Mouse (Mus musculus) cerebellum, postnatal 14 days (tissue): ENCODE data around the gene Dlk2.

Experiments
- DNase-seq, 2 experiments: peaks; one replicate each; pipeline ENCODE4 v3.0.0; 2021; ENCODE audit warnings: mixed read lengths in 2 of 2

Gene Dlk2

GRCm38 (mm10) chr17:46297364-46298219 is at the start of gene Dlk2:
Gene Dlk2 (plus strand): TSS chr17:46297421.
- DNase-seq, result peak; percentile 31 to 40

DNA sequence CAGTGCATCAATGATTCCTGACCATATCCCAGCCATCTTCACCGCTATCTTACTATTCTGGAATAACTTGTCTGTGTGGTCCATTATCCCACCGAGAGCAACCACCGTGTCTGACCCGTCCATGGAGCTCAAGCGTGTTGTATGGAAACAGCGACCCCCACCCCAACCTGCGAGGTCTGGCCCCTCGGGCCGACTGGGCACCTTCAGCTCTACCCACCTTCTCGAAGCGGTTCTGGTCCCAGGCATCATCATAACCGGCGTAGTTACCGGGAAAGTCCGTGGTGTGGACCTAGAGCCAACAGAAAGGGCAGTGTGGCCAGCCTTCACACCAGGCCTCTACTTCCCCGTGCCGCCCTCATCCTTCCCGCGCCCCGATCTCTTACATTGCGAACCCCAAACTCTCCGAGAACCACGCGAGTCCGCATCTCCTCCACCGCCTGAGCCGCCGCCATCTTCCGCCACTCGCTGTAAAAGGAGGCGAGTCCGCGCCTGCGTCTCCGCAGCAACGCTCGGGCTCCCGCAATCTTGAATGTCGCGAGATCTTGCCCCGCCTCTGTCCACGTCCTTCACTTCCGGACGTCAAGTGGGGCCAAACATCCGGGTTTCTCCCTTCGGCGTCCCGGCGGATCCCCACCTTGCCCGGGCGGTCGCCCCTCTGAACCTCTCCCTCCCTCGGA is 49.6 kb upstream of the Dlk2 start, which contains the start of the genes Polr1c and Yipf3:
Gene Polr1c (minus strand): TSS at position 543 of the 677 bp plus-strand sequence.
Gene Yipf3 (plus strand): TSS at position 569 of the 677 bp plus-strand sequence.
- DNase-seq, result peak; percentile 96 to 97

GRCm38 (mm10) chr17:46248189-46248522 is 49.1 kb upstream of the Dlk2 start:
- no peak for DNase-seq

GRCm38 (mm10) chr17:46251174-46251573 is 46.0 kb upstream of the Dlk2 start:
- peak in 1 of 2 experiments; percentile 32 for DNase-seq

DNA sequence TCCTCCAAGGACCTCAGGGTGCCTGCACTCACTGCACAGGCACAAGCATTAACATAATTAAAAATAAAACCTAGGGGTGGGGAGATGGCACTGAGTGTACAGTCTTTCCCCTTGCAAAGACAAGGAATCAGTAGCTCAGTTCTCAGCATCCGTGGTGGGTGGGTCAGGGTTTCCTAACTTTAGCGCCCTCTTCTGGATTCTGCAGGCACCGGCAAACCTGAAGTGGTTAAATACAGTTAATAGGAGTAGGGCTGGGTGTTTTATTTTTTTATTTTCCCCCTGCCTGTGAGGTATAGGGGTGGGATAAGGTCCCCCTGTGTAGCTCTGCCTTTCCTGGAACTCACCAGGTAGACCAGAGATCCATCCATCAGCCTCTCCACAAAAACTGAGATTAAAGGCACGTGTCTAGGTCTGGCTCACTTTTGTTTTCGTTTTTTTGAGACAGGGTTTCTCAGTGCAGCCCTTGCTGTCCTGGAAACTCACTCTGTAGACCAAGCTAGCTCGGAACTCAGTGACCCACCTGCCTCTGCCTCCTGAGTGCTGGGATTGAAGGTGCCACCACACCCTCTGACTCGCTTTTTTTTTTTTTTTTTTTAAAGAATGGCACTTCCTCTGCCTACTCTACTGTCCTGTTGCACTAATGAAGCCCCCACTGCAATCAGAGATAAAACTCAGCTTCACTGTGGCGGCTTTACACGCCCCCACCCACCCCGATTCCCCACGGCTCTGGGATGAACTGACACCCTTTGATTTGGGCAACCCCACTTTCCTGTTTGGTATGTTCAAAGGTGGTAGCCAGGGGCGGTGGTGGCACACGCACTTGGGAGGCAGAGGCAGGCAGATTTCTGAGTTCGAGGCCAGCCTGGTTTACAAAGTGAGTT is 44.4 kb upstream of the Dlk2 start:
- DNase-seq, result peak; percentile 43 to 69

- DNase-seq, result peak; percentile 96 to 97
These were observed 43.7 kb upstream of the Dlk2 start, which contains the start of gene Lrrc73 for GRCm38 (mm10) chr17:46253452-46254084. Gene Lrrc73 (plus strand): TSS chr17:46253531.

GRCm38 (mm10) chr17:46254106-46254505 is 43.1 kb upstream of the Dlk2 start:
- peak in 1 of 2 experiments; percentile 55 for DNase-seq

DNA sequence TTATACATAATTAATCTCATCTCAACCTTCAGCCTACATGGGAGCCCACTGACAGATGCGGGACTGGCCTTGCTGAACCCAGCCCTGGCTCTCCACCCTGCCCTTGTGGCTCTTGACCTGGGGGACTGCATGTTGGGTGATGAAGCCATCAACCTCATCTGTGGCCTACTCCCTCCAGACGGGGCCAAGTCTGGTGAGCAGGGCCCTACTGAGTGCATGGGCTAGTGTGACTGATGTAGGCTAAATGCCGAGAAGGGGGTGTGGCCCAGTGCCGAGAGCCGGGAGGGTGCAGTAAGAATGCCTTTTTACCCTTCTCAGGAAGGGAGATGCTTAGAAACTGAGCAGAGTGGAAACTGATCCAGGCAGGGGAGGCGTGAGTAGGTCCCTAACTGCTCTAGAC is 42.1 kb upstream of the Dlk2 start:
- DNase-seq, result no peak

DNA sequence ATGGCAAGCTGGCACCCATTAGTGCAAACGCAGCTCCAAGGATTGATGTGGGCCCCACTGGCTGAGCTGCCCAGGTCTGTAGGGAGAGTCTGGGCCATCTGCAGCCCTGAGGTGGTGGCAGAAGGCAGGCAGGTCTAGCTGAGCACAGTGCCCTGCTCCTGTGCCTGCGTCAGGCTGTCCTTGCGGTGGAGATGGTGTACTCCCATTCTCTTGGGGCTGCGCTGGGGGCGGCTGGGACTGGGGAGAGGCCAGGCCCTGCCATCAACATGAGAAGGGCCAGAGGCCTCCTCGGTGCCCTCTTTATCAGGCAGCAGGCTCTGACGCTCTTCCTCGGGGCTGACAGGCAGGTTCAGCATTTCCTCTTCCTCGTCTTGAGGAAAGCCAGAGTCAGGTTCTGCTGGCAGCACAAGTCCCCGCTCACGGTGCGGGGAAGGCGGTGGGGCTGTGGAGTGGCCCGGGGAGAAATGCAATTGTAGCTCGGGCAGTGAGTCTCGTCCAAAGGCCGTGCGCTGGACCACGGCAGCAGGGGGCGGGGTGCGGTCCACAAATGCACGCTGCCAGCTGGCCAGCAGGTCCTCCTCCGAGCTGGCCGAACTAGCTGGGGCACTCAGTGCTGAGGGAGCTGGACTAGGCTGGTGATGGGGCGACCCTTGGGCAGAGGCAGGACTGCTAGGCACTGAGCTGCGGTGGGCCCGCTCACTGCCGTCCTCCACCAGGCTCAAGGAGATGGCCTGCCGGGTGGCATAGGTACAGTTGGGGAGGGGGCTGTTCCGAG is 38.8 kb upstream of the Dlk2 start:
- no peak for DNase-seq

- DNase-seq, result no peak
These were observed 37.5 kb upstream of the Dlk2 start for GRCm38 (mm10) chr17:46259675-46260074.

- DNase-seq, result no peak
These were observed 35.0 kb upstream of the Dlk2 start for GRCm38 (mm10) chr17:46262201-46262694.

- DNase-seq, result no peak
These were observed 31.7 kb upstream of the Dlk2 start for GRCm38 (mm10) chr17:46265502-46265901.

DNA sequence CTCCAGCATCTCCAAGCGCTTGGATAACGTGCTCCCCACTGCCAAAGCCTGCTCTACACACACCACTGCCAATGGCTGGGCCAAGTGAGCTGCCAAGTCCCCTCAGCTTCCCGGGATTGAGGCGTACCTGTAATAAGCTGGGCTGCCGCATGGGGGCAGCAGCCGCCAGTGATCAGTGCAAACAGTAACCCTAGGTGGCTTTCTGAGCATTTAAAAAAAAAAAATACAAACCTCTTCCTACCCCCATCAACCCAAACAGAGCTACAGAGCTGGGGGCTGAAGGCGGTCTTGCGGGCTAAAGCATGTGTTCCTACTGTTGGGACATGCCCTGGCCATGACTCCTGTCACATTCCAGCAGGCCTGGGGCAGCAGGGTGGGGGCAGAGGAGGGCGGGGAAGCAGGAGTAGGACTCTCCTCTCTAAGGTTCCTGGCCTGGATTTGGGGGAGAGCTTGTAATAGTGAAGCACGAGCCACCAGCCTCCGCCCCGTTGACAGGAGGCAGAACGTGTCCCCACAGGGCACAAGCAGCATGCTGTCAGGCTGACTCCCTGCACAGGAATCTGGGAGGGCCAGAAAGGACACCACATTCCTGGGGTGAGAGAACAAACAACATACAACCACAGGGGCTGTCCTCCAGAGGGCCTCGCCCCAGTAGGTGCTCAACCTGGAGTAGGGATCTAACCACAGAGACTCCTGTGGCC is 31.2 kb upstream of the Dlk2 start:
- peak; percentile 95 for DNase-seq

GRCm38 (mm10) chr17:46266986-46267385 is 30.2 kb upstream of the Dlk2 start:
- DNase-seq, result no peak

- DNase-seq, result no peak
These were observed 29.7 kb upstream of the Dlk2 start for GRCm38 (mm10) chr17:46267511-46267910.

- DNase-seq, result no peak
These were observed 29.0 kb upstream of the Dlk2 start for GRCm38 (mm10) chr17:46268026-46268720.

- DNase-seq, result no peak
These were observed 27.3 kb upstream of the Dlk2 start for GRCm38 (mm10) chr17:46269771-46270534.

GRCm38 (mm10) chr17:46272058-46272457 is 25.2 kb upstream of the Dlk2 start:
- no peak for DNase-seq

GRCm38 (mm10) chr17:46272675-46273074 is 24.5 kb upstream of the Dlk2 start:
- DNase-seq, result no peak
